Mouse (Mus musculus): ENCODE measurements around the gene Cdc42bpg. TPM values are rescaled to one million over a fixed set of nuclear protein-coding genes. Genes with fewer than 3 reads are reported as not detected.

The Cdc42bpg gene
- total and polyA plus RNA-seq, 2 experiments from 2014 or later = 0.33 to 6.0 TPM

- H3K27me3 ChIP-seq (ENCODE audit: insufficient read depth, low read length) = no peaks in the 10 kb centered on the region
- H3K9ac ChIP-seq (replicated peaks; ENCODE audit: low read length) = no peak overlapping the region
- H3K9me3 ChIP-seq (ENCODE audit: low read length) = no peaks in the 10 kb centered on the region
- H3K27ac ChIP-seq = no peak overlapping the region
- H3K4me1 ChIP-seq (ENCODE audit: insufficient read depth, low read length) = no peaks in the 10 kb centered on the region
- DNase-seq (ENCODE audit: low spot score) (no peak), ATAC-seq (no peak)
- no peak for TF ChIP-seq CTCF (IDR thresholded peaks at IDR 0.05; ENCODE audit: low read depth)
- no peak overlapping the region for H3K4me2 ChIP-seq (ENCODE audit: low read depth, low read length)
- no peak overlapping the region for H3K4me3 ChIP-seq (ENCODE audit: low read length)
- 86% methylated on average over 5 of the region's 5 CpGs for WGBS
- H3K36me3 ChIP-seq (ENCODE audit: insufficient read depth, low read length) = peaks cover 49% of the 10 kb centered on the region
Measured at GRCm38 (mm10) chr19:6343996-6344395, 37.7 kb downstream of the Cdc42bpg start.

DNA sequence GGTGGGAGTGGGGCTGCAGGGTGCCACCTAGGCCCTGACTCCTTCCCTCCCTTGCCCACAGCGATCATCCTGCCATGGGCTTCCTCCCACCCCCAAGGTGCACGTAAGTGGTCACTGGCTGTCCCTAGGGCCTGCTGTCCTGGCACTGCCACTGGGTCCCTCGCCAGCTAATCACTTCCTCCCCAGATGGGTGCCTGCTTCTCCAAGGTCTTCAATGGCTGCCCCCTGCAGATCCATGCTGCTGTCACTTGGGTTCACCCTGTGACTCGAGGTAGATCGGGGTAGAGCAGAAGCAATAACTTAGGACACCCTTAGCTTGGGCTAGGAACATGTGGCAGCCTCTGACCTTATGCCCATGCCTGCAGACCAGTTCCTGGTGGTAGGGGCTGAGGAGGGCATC is 39.8 kb downstream of the Cdc42bpg start:
- TF ChIP-seq CTCF (IDR thresholded peaks at IDR 0.05; ENCODE audit: low read depth) = no peak
- 78% methylated on average over 5 of the region's 5 CpGs for WGBS
- no peak overlapping the region for H3K27ac ChIP-seq
- H3K36me3 ChIP-seq (ENCODE audit: insufficient read depth, low read length) = peaks cover 37% of the 10 kb centered on the region
- H3K9ac ChIP-seq (replicated peaks; ENCODE audit: low read length) = no peak overlapping the region
- H3K9me3 ChIP-seq (ENCODE audit: low read length) = no peaks in the 10 kb centered on the region
- DNase-seq (ENCODE audit: low spot score) (no peak), ATAC-seq (no peak)
- no peak overlapping the region for H3K4me2 ChIP-seq (ENCODE audit: low read depth, low read length)
- H3K4me3 ChIP-seq (ENCODE audit: low read length) = no peak overlapping the region
- H3K4me1 ChIP-seq (ENCODE audit: insufficient read depth, low read length) = no peaks in the 10 kb centered on the region
- H3K27me3 ChIP-seq (ENCODE audit: insufficient read depth, low read length) = no peaks in the 10 kb centered on the region

- 95% methylated on average over 10 of the region's 10 CpGs for WGBS
- Histone ChIP-seq H3K4me3 (ENCODE audit: low read length) (no peak overlapping the region), H3K4me1 (ENCODE audit: insufficient read depth, low read length) (no peaks in the 10 kb centered on the region), H3K9ac (replicated peaks; ENCODE audit: low read length) (no peak overlapping the region), H3K27me3 (ENCODE audit: insufficient read depth, low read length) (no peaks in the 10 kb centered on the region), H3K4me2 (ENCODE audit: low read depth, low read length) (no peak overlapping the region), H3K27ac (no peak overlapping the region), H3K36me3 (ENCODE audit: insufficient read depth, low read length) (peaks cover 37% of the 10 kb centered on the region), H3K9me3 (ENCODE audit: low read length) (no peaks in the 10 kb centered on the region)
- ATAC-seq = no peak
- DNase-seq (ENCODE audit: low spot score) = no peak
- no peak for TF ChIP-seq CTCF (IDR thresholded peaks at IDR 0.05; ENCODE audit: low read depth)
Measured at GRCm38 (mm10) chr19:6346661-6347060, 40.4 kb downstream of the Cdc42bpg start.

GRCm38 (mm10) chr19:6347615-6348014 is 41.4 kb downstream of the Cdc42bpg start:
- no peak for ATAC-seq
- H3K9ac ChIP-seq (replicated peaks; ENCODE audit: low read length) = no peak overlapping the region
- no peak overlapping the region for H3K27ac ChIP-seq
- H3K9me3 ChIP-seq (ENCODE audit: low read length) = no peaks in the 10 kb centered on the region
- H3K27me3 ChIP-seq (ENCODE audit: insufficient read depth, low read length) = no peaks in the 10 kb centered on the region
- H3K36me3 ChIP-seq (ENCODE audit: insufficient read depth, low read length) = peaks cover 36% of the 10 kb centered on the region
- no peak for TF ChIP-seq CTCF (IDR thresholded peaks at IDR 0.05; ENCODE audit: low read depth)
- no peak overlapping the region for H3K4me3 ChIP-seq (ENCODE audit: low read length)
- H3K4me2 ChIP-seq (ENCODE audit: low read depth, low read length) = no peak overlapping the region
- H3K4me1 ChIP-seq (ENCODE audit: insufficient read depth, low read length) = no peaks in the 10 kb centered on the region
- whole genome bisulfite sequencing = 95% methylated on average over 4 of the region's 4 CpGs
- no peak for DNase-seq (ENCODE audit: low spot score)

GRCm38 (mm10) chr19:6348717-6349116 is 42.5 kb downstream of the Cdc42bpg start:
- no peaks in the 10 kb centered on the region for H3K27me3 ChIP-seq (ENCODE audit: insufficient read depth, low read length)
- H3K36me3 ChIP-seq (ENCODE audit: insufficient read depth, low read length) = peaks cover 34% of the 10 kb centered on the region
- H3K9ac ChIP-seq (replicated peaks; ENCODE audit: low read length) = no peak overlapping the region
- 57% methylated on average over 9 of the region's 9 CpGs for WGBS
- no peaks in the 10 kb centered on the region for H3K4me1 ChIP-seq (ENCODE audit: insufficient read depth, low read length)
- H3K9me3 ChIP-seq (ENCODE audit: low read length) = no peaks in the 10 kb centered on the region
- H3K27ac ChIP-seq = no peak overlapping the region
- ATAC-seq (no peak), DNase-seq (ENCODE audit: low spot score) (no peak)
- H3K4me2 ChIP-seq (ENCODE audit: low read depth, low read length) = no peak overlapping the region
- no peak overlapping the region for H3K4me3 ChIP-seq (ENCODE audit: low read length)
- no peak for TF ChIP-seq CTCF (IDR thresholded peaks at IDR 0.05; ENCODE audit: low read depth)

- Histone ChIP-seq H3K4me1 (ENCODE audit: insufficient read depth, low read length) (no peaks in the 10 kb centered on the region), H3K36me3 (ENCODE audit: insufficient read depth, low read length) (peaks cover 31% of the 10 kb centered on the region), H3K27me3 (ENCODE audit: insufficient read depth, low read length) (no peaks in the 10 kb centered on the region), H3K4me2 (ENCODE audit: low read depth, low read length) (no peak overlapping the region), H3K9ac (replicated peaks; ENCODE audit: low read length) (no peak overlapping the region), H3K4me3 (ENCODE audit: low read length) (no peak overlapping the region), H3K27ac (no peak overlapping the region), H3K9me3 (ENCODE audit: low read length) (no peaks in the 10 kb centered on the region)
- ATAC-seq (no peak), DNase-seq (ENCODE audit: low spot score) (no peak)
- 50% methylated on average over 14 of the region's 14 CpGs for WGBS
- no peak for TF ChIP-seq CTCF (IDR thresholded peaks at IDR 0.05; ENCODE audit: low read depth)
Measured at GRCm38 (mm10) chr19:6349215-6349983, 43.1 kb downstream of the Cdc42bpg start.

DNA sequence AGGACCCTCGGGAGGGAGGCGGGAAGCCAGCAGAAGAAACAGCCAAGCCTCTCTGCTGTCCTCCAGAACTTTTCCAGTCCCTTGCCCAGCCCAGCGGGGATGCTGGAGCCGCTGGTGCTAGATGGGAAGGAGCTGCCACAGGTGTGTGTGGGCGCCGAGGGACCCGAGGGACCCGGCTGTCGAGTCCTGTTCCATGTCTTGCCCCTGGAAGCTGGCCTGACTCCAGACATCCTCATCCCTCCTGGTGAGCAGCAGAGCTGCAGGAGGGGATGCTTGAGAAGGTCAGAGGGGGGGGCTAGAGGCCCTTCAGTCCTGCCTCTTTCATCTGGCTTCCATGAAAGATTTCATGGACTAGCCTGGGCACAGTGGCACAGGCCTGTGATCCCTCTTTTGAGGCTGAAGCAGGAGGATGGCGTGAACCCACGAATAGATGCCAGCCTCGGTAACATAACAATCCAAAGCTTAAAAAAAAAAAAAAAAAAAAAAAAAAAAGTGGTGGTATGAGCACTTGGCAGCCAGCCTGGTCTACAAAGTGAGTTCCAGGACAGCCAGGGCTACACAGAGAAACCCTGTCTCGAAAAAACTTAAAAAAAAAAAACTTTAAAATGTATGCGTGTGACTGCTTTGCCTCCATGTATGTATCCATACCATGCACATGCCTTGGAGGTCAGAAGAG is 45.3 kb downstream of the Cdc42bpg start:
- ATAC-seq = no peak
- Histone ChIP-seq H3K4me2 (ENCODE audit: low read depth, low read length) (no peak overlapping the region), H3K4me3 (ENCODE audit: low read length) (no peak overlapping the region), H3K9ac (replicated peaks; ENCODE audit: low read length) (no peak overlapping the region), H3K27me3 (ENCODE audit: insufficient read depth, low read length) (no peaks in the 10 kb centered on the region), H3K4me1 (ENCODE audit: insufficient read depth, low read length) (no peaks in the 10 kb centered on the region), H3K27ac (no peak overlapping the region), H3K9me3 (ENCODE audit: low read length) (no peaks in the 10 kb centered on the region), H3K36me3 (ENCODE audit: insufficient read depth, low read length) (peaks cover 9% of the 10 kb centered on the region; the same call in 1 of the 2 replicates)
- WGBS = 61% methylated on average over 14 of the region's 14 CpGs
- no peak for TF ChIP-seq CTCF (IDR thresholded peaks at IDR 0.05; ENCODE audit: low read depth)
- no peak for DNase-seq (ENCODE audit: low spot score)

All from hindbrain, postnatal 0 days (tissue).